Mouse (Mus musculus) embryonic fibroblast, embryonic 13.5 days (primary cell): Measurements from ENCODE around the gene Thsd4.

Source experiments
- CTCF ChIP-seq: IDR thresholded peaks from 2 replicates; pipeline ENCODE4 v1.5.1; 2011; ENCODE audit warnings: mild to moderate bottlenecking, control low read depth, low read length, moderate library complexity, borderline replicate concordance; ENCODE audit not compliant: insufficient read depth
- POLR2A ChIP-seq: IDR thresholded peaks from 2 replicates; pipeline ENCODE4 v1.6.1; 2011; ENCODE audit warnings: low read depth, mild to moderate bottlenecking, control low read depth, low read length, moderate library complexity

DNA sequence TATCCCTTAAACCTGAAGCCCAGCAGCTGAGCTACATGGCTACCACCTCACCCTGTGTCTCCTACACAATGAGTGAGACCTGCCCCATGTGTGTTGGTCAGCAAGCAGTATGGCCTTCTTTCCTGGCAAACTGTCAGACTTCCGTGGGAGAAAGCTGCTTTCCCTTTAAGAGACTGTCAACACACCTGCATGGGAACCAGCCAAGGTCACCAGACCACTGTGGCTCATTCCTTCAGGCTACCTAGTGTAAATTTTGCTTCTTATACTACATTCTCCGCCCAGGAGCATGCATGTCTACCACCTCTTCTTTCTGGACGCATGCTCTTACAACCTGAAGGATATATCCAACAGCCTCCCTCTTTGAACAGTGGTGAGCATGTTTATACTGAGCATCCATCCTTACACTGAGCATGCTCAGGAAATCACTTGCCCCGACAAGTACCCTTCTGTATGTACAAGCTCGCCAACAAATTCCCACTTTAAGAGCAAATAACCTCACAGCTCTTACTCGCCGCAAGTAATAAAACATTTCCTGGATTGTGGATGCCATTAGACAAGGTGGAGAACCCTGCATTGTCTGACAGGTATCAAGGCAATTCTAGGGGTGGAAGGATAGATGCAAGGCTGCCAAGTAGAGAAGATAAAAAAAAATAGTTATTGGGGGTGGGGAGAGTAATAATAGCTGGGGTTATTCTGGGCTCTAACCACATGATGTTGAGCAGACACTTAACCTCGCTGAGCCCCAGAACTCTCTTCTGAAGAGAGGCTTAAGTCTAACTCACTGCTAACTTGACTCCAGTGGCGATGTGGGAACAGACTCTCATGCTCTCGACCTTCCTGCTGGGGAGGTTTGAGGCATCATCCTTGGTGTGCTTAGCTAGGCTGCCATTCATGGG is 7.8 kb upstream of the Thsd4 start:
- no peak for TF ChIP-seq CTCF
- TF ChIP-seq POLR2A: no peak
